ENCODE assay signal across 8 mouse cellular contexts in the genomic region with DNA sequence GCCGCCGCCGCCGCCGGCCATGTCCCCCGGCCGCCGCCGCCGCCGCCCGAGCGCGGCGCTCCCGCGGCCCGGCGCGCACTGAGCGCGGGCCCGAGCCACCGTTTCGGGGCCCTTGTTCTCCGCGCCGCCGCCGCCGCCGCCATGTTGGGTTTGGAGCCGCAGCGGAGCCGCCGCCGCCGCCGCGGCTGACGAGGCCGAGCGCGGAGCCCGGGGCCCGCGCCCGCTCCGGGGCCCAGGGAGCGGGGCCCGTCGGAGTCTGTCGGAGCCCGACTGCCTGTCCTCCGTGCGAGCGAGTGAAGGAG. TPM values are rescaled to one million over a fixed set of nuclear protein-coding genes. Genes with fewer than 3 reads are reported as not detected.
DNase-seq lines count a peak whose midpoint lies in the region; ATAC-seq and TF ChIP-seq lines count a peak whose summit lies in the region.

No protein-coding gene starts in this region.

- DNase-seq in cerebellum, adult 2 months, result no peak
- no peak for DNase-seq in cerebellum, adult 8-10 months
- DNase-seq in right cerebral cortex, postnatal 14 days, result peak; percentile 11
- DNase-seq in right cerebral cortex, adult 2 months (ENCODE audit: low spot score in 2 of 2), result no peak
- DNase-seq in limb, embryonic 14.5 days (ENCODE audit: low spot score), result no peak
- no peak for DNase-seq in adrenal gland, postnatal 14 days
- DNase-seq in cerebellum, postnatal 10 days, result no peak

- TF ChIP-seq POLR2A in cerebellum, adult 2 months (IDR thresholded peaks at IDR 0.05; ENCODE audit: borderline replicate concordance, insufficient read depth, low read length), result no peak
- no peak for TF ChIP-seq POLR2A in limb, embryonic 14.5 days (IDR thresholded peaks at IDR 0.05; ENCODE audit: borderline replicate concordance, extremely low read depth, insufficient read depth, insufficient read length)

- H3K27ac ChIP-seq in cerebellum, adult 2 months (ENCODE audit: insufficient read depth, low read length), result peak overlapping the region; percentile 83
- H3K27ac ChIP-seq in limb, embryonic 14.5 days (replicated peaks; ENCODE audit: low read depth, low read length), result peak overlapping the region; percentile 88
- peak overlapping the region; percentile 92 for H3K27ac ChIP-seq in stomach, embryonic 16.5 days (ENCODE audit: low read length)

- H3K36me3 ChIP-seq in limb, embryonic 14.5 days (ENCODE audit: control insufficient read depth, insufficient read depth, low read length), result no peaks in the 10 kb centered on the region
- H3K36me3 ChIP-seq in stomach, embryonic 16.5 days (ENCODE audit: control insufficient read depth, insufficient read depth, low read length), result no peaks in the 10 kb centered on the region

- H3K4me3 ChIP-seq in cerebellum, adult 2 months (replicated peaks; ENCODE audit: insufficient read depth, low read depth, low read length), result peak overlapping the region; percentile 60
- peak overlapping the region; percentile 98 for H3K4me3 ChIP-seq in limb, embryonic 14.5 days (replicated peaks; ENCODE audit: low read length)
- peak overlapping the region; percentile 98 for H3K4me3 ChIP-seq in stomach, embryonic 16.5 days (replicated peaks; ENCODE audit: low read length)

- no peaks in the 10 kb centered on the region for H3K9me3 ChIP-seq in limb, embryonic 14.5 days (ENCODE audit: control insufficient read depth, low read length)
- no peaks in the 10 kb centered on the region for H3K9me3 ChIP-seq in stomach, embryonic 16.5 days (replicated peaks; ENCODE audit: control insufficient read depth, low read length)

- H3K27me3 ChIP-seq in cerebellum, adult 2 months (ENCODE audit: control insufficient read depth, insufficient read depth, low read length), result no peaks in the 10 kb centered on the region
- no peaks in the 10 kb centered on the region for H3K27me3 ChIP-seq in limb, embryonic 14.5 days (ENCODE audit: control insufficient read depth, insufficient read depth, low read length)
- no peaks in the 10 kb centered on the region for H3K27me3 ChIP-seq in stomach, embryonic 16.5 days (ENCODE audit: control insufficient read depth, insufficient read depth, low read length)

- peak overlapping the region; percentile 82; the same call in 1 of the 2 replicates for H3K4me2 ChIP-seq in limb, embryonic 14.5 days (replicated peaks; ENCODE audit: low read depth, low read length, severe bottlenecking)
- peak overlapping the region; percentile 79; the same call in 1 of the 2 replicates for H3K4me2 ChIP-seq in stomach, embryonic 16.5 days (ENCODE audit: low read depth, low read length)

- ATAC-seq in limb, embryonic 14.5 days (ENCODE audit: low FRiP score, low read depth), result peak; percentile 47
- peak; percentile 22; the same call in 1 of the 2 replicates for ATAC-seq in stomach, embryonic 16.5 days (ENCODE audit: insufficient read depth, low FRiP score)

- H3K9ac ChIP-seq in limb, embryonic 14.5 days (ENCODE audit: low read depth, low read length, severe bottlenecking), result peak overlapping the region; percentile 99
- H3K9ac ChIP-seq in stomach, embryonic 16.5 days (ENCODE audit: low read length), result peak overlapping the region; percentile 99

- H3K4me1 ChIP-seq in cerebellum, adult 2 months (ENCODE audit: control insufficient read depth, insufficient read depth, low read length), result peaks cover 16% of the 10 kb centered on the region
- peaks cover 14% of the 10 kb centered on the region for H3K4me1 ChIP-seq in limb, embryonic 14.5 days (ENCODE audit: control insufficient read depth, insufficient read depth, low read length)
- peaks cover 26% of the 10 kb centered on the region for H3K4me1 ChIP-seq in stomach, embryonic 16.5 days (ENCODE audit: control insufficient read depth, insufficient read depth, low read length)

- 1% methylated on average over 57 of the region's 57 CpGs for WGBS in cerebellum, adult 2 months
- 0% methylated on average over 21 of the region's 57 CpGs for WGBS in limb, embryonic 14.5 days
- under 1% methylated on average over 52 of the region's 57 CpGs for WGBS in stomach, embryonic 16.5 days

- TF ChIP-seq CTCF in cerebellum, adult 2 months (IDR thresholded peaks at IDR 0.05; ENCODE audit: borderline replicate concordance, insufficient read depth, low read depth, low read length), result no peak

RNA-seq across cellular contexts. Expression of gene Sppl3, which starts 0.2 kb away (rescaled TPM):
- polyA plus RNA-seq in cerebellum, adult 2 months (2012; rRNA removed), result 64.2 and 65.0 TPM in 2 replicates
- polyA plus RNA-seq in limb, embryonic 14.5 days (2012; rRNA removed), result 100 and 143 TPM in 2 replicates
- polyA plus RNA-seq in limb, embryonic 14.5 days (2014; fragmentation: Nextera tagmentation; extraction: Ambion mirVana), result 42.7 and 74.3 TPM in 2 replicates
- 9.6 and 10.6 TPM in 2 replicates for polyA plus RNA-seq in stomach, embryonic 16.5 days (2015; fragmentation: Nextera tagmentation; extraction: Ambion mirVana)
- 54.8 and 59.2 TPM in 2 replicates for total RNA-seq in adrenal gland, postnatal 14 days (2021)

RNA-seq across cellular contexts. Expression of gene Hnf1a, which starts 40.3 kb away (rescaled TPM):
- polyA plus RNA-seq in cerebellum, adult 2 months (2012; rRNA removed), result 0.05 TPM in 1 of 2 replicates, not detected in the other
- polyA plus RNA-seq in limb, embryonic 14.5 days (2012; rRNA removed), result 0.03 and 0.08 TPM in 2 replicates
- 0.06 TPM in 1 of 2 replicates, not detected in the other for polyA plus RNA-seq in limb, embryonic 14.5 days (2014; fragmentation: Nextera tagmentation; extraction: Ambion mirVana)
- polyA plus RNA-seq in stomach, embryonic 16.5 days (2015; fragmentation: Nextera tagmentation; extraction: Ambion mirVana), result 8.7 and 9.8 TPM in 2 replicates
- total RNA-seq in adrenal gland, postnatal 14 days (2021), result 0.26 and 2.0 TPM in 2 replicates
